Mouse (Mus musculus) splenic B cell, adult 2 months (primary cell): ENCODE data around the gene Zscan5b.

Source experiments
- DNase-seq: peaks from one replicate; pipeline ENCODE4 v3.0.0-alpha.2; 2011; ENCODE audit warnings: low read depth, low spot score
- H3K27me3 ChIP-seq: 2 replicates; pipeline ENCODE4 v1.6.1; 2012; ENCODE audit warnings: mild to moderate bottlenecking, low read length, moderate library complexity, mixed read lengths; ENCODE audit not compliant: control insufficient read depth, poor library complexity, insufficient read depth, severe bottlenecking
- H3K36me3 ChIP-seq: 2 replicates; pipeline ENCODE4 v1.6.1; 2012; ENCODE audit warnings: mild to moderate bottlenecking, low read length, moderate library complexity, mixed read lengths; ENCODE audit not compliant: control insufficient read depth, poor library complexity, insufficient read depth, severe bottlenecking

Gene Zscan5b

DNA sequence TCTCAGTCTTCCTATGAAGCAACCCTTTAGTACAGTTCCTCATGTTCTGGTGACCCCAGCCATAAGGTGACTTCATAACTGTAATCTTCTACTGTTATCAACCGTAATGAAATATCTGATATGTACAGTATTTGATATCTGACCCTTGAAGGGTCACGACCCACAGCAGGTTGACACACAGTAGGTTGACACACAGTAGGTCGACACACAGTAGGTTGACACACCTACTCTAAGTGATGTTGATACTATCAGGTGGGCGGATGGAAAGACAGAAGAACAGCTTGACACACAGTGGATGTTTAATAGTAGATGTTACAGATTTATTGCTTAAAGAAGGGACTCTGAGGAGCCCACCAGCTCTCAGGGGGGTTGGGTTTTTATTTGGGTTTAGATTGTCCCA lies 40.9 kb downstream of the Zscan5b start:
- no peaks in the 10 kb centered on the region for H3K36me3 ChIP-seq

DNA sequence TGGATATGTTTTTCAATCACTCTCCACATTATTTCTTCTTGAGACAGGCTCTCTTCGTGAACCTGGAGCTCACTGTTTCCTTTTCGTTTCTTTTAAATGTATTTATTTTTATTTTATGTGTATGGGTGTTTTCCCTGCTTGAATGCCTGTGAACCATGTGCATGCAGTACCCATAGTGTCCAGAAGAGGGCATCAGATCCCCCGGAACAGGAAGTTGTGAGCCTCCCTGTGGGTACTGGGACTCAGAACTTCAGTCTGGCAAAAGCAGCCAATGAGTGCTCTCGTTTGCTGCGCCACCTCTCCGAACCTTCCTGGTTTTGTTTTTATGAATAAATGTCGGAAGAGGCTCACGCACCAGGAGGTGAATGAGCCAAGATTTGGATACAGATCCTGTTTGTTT lies 43.6 kb downstream of the Zscan5b start:
- peak; percentile 68 for DNase-seq
- Histone ChIP-seq H3K27me3 (no peaks in the 10 kb centered on the region), H3K36me3 (no peaks in the 10 kb centered on the region)

More for the DNA sequence above, 40.9 kb downstream of the Zscan5b start:
- no peak for DNase-seq
- no peaks in the 10 kb centered on the region for H3K27me3 ChIP-seq

- Histone ChIP-seq H3K36me3 (no peaks in the 10 kb centered on the region), H3K27me3 (no peaks in the 10 kb centered on the region)
- DNase-seq: no peak
These were observed 55.8 kb downstream of the Zscan5b start for GRCm38 (mm10) chr7:6277906-6278305.

DNA sequence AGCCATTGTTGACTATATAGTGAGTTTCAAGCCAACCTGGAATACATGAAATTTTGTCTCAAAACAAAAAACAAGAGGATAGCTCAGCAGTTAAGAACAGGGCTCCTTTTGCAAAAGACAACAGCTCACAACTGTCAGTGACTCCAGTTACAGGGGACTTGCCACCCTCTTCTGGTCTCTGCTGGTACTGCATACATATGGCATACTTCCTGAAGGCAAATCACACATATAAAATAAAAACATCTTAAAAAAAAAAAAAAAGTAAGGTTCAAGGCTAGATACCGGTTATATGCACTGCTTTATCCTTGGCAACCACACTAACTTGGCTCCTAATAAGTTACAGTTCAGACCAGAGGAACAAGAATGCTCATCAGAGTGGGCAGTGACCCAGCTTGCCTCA lies 60.7 kb downstream of the Zscan5b start:
- peak; percentile 93 for DNase-seq
- H3K27me3 ChIP-seq: no peaks in the 10 kb centered on the region

DNA sequence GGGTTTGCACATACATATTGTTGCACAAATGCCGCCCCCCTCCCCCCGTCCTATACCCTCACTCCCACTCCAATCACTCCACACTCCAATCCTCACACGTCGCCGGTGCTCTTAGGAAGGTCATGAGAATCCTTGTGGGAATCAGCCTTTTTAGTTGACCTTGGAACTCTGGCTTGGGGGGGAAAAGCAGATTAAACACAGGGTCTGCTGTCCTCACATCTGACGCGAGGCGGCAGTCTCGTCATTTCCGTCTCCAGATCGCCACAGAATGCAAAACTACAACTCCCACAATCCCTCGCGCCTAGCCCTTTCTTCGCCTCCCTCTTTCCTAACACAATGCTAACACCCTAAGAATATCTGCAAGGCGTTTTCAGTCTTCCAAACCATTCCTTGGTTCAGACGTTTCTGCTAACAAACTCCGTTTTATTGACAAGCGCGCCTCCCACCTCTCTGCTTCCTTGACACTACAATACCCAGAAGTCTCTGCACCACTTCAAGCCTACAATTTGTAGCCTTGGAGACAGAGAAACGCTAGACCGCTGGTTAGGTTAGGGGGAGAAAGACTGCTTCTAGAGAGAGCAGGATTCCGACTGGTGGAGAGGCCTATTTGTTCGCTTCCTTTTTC lies 61.5 kb downstream of the Zscan5b start:
- Histone ChIP-seq H3K27me3 (no peaks in the 10 kb centered on the region), H3K36me3 (no peaks in the 10 kb centered on the region)
- peak; percentile 89 for DNase-seq

More for the DNA sequence above, 60.7 kb downstream of the Zscan5b start:
- H3K36me3 ChIP-seq: no peaks in the 10 kb centered on the region

GRCm38 (mm10) chr7:6284442-6285012 lies 62.4 kb downstream of the Zscan5b start:
- DNase-seq: no peak

DNA sequence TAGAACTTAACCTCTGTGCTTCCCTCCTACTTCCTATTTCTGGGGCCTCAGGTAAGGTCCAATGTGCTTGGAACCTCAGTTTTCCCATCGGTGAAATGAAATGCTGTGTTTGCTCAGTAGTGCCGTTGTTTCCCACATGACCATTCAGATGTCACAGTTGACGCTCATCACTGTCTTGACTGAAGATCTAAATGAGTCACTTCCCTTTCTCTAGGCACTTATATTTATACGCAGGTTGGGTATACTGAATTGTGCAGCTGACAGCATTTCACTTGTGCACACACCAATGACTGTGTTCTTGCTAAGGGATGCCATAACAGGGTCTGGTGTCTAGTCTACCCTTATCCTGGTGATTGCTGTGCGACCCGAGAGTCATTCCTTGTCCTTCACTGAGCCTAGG lies 63.3 kb downstream of the Zscan5b start:
- H3K36me3 ChIP-seq: no peaks in the 10 kb centered on the region
- DNase-seq: peak; percentile 86
- H3K27me3 ChIP-seq: no peaks in the 10 kb centered on the region

More at GRCm38 (mm10) chr7:6284442-6285012, 62.4 kb downstream of the Zscan5b start:
- Histone ChIP-seq H3K27me3 (no peaks in the 10 kb centered on the region), H3K36me3 (no peaks in the 10 kb centered on the region)

DNA sequence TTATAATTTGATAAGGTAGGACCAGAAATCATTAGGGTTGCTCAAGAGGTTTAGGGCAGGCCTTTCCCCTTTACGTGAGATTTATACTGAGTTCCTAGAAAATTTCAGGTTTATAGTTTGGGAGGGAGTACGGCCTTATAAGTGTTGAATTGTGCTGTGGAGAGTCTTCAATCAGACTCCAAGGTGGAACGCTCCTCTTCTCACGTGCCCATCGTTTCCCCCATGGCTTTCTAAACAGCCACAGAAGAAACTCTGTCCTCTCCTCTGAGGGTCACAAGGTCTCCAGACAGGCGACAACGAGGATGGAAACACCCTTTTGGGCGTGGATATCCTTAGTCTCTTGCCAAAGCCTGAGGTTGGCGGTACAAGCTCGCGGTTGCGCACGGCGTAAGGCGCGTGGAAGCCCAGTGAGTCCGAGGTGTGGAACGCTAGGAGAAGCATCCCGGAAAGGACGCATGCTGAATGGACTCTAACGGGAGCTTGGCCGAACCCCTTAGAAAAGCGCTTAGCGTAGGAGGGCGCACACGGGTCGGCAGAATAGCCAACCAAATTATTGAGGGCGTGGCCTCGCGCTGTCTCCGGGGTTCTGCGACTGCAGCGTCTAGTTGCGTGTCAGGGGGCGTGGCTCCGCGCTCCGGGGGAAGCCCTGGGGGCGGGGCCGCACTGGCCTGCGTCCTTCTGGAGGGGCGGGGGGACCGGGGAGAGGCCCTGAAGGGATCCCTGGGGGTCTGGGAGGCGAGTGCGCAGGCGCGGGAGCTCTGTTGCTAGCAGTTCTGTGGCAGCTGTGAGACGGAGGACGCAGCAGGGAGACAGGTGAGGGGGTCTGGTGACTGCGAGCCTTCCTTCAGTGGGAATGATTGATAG lies 64.0 kb downstream of the Zscan5b start, which contains the start of gene Zfp667:
Gene Zfp667 (plus strand): TSS at position 738 of the 864 bp plus-strand sequence.
- Histone ChIP-seq H3K27me3 (no peaks in the 10 kb centered on the region), H3K36me3 (no peaks in the 10 kb centered on the region)
- peak; percentile 100 for DNase-seq

GRCm38 (mm10) chr7:6286921-6287531 lies 64.9 kb downstream of the Zscan5b start:
- H3K36me3 ChIP-seq: no peaks in the 10 kb centered on the region
- DNase-seq: peak; percentile 6
- H3K27me3 ChIP-seq: no peaks in the 10 kb centered on the region
